Mouse (Mus musculus): ENCODE measurements at regions not wholly inside any gene's neighbourhood (a gene's known extent, or its start where the extent isn't known, plus 50 kb on each side); places are given as distances from the start of the nearest gene placed in this dataset.

DNA sequence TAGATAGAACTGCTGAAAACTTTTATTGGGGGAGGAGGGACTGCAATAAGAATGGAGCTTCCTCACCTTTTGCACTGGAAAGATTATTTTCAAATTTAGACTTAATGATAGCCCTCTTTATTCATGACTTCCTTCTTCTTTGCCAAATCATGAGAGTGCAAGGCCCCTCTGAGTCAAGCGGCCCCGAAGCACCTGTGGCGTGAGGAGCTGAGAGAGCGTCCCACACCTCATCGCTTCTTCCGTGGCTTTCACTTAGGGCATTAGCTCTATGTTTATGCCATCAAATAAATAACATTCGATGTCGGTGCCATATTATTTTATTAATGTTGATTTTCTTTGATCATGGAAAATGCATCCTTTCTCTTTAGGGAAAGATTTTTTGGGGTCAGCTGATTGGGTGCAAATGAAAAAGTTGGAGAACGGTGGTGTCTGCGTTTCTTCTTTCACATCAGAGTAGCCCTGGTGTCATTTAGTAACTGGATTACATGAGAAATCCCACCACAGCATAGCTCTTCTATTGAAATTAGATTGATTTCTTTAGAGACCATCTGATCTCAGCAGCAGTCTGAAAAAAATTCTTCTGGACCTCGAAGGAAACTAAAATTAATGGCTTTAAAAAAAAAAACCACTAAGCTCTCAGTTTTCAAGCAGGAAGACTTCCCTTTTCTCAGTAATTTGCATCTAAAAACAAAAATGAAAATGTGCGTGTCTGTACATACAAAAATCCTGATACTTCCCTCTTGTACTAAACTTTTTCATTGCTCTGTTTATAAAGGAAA is 87.7 kb downstream of the Nkx2-1 start:
- no peaks in the 10 kb centered on the region for H3K4me1 ChIP-seq (ENCODE audit: control insufficient read depth in 2 of 2, insufficient read depth in 2 of 2, low read length in 2 of 2)
- H3K4me2 ChIP-seq (ENCODE audit: low read length) = no peak overlapping the region
- no peaks in the 10 kb centered on the region for H3K36me3 ChIP-seq (ENCODE audit: control insufficient read depth, insufficient read depth, low read length)
- WGBS = 81% methylated on average over 12 of the region's 12 CpGs
- H3K27ac ChIP-seq (replicated peaks in 1 of 2; ENCODE audit: control insufficient read depth in 1 of 2, insufficient read depth in 1 of 2, low read depth in 2 of 2, low read length in 2 of 2) = no peak overlapping the region
- ATAC-seq (ENCODE audit: insufficient number of reproducible peaks, insufficient read depth, low FRiP score, low read depth) = no peak
- H3K9me3 ChIP-seq (ENCODE audit: control insufficient read depth, low read length) = no peaks in the 10 kb centered on the region
- no peak overlapping the region for H3K9ac ChIP-seq (ENCODE audit: low read length)
- no peak overlapping the region for H3K4me3 ChIP-seq (ENCODE audit: control insufficient read depth in 1 of 2, insufficient read depth in 1 of 2, low read depth in 1 of 2, low read length in 2 of 2)
- no peaks in the 10 kb centered on the region for H3K27me3 ChIP-seq (ENCODE audit: control insufficient read depth, insufficient read depth, low read length)

DNA sequence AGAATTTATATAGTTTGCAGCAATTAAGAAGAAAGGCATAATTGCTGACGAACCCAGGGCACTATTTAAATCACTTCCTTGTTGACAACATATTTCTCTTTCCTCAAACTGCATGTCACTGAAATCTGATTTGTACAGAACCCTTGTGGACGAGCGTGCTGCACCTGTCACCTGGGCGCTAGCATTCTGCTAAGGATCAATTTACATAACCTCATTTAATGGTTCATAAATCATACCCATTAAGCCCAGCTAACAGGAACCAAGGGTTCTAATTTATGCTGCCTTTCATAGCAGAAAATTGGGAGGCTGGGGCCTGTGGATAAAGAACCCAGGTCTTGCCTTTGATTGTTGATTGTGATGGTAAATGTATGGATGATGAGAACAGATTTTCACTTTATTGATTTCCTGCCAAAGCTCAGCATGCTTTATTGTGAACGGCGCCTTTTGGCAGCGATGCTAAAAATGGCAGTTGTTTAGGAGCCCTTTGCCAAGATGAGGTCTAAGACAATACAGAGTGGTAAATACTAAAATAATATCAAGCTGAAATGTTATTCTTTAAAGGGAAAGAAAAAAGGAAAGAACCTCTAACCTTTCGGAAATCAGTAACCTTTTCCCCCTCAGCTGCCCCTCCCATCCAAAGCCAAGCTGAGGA is 95.4 kb downstream of the Nkx2-1 start:
- Histone ChIP-seq H3K9me3 (ENCODE audit: control insufficient read depth, low read length) (no peaks in the 10 kb centered on the region), H3K9ac (ENCODE audit: low read length) (no peak overlapping the region), H3K4me1 (ENCODE audit: control insufficient read depth in 2 of 2, insufficient read depth in 2 of 2, low read length in 2 of 2) (no peaks in the 10 kb centered on the region), H3K27me3 (ENCODE audit: control insufficient read depth, insufficient read depth, low read length) (no peaks in the 10 kb centered on the region), H3K27ac (replicated peaks in 1 of 2; ENCODE audit: control insufficient read depth in 1 of 2, insufficient read depth in 1 of 2, low read depth in 2 of 2, low read length in 2 of 2) (no peak overlapping the region), H3K4me2 (ENCODE audit: low read length) (no peak overlapping the region), H3K4me3 (ENCODE audit: control insufficient read depth in 1 of 2, insufficient read depth in 1 of 2, low read depth in 1 of 2, low read length in 2 of 2) (no peak overlapping the region), H3K36me3 (ENCODE audit: control insufficient read depth, insufficient read depth, low read length) (no peaks in the 10 kb centered on the region)
- WGBS = 81% methylated on average over 8 of the region's 8 CpGs
- ATAC-seq (ENCODE audit: insufficient number of reproducible peaks, insufficient read depth, low FRiP score, low read depth) = no peak

GRCm38 (mm10) chr12:56440068-56440847 is 94.6 kb upstream of the Mbip start:
- no peak for ATAC-seq (ENCODE audit: insufficient number of reproducible peaks, insufficient read depth, low FRiP score, low read depth)
- H3K27ac ChIP-seq (replicated peaks in 1 of 2; ENCODE audit: control insufficient read depth in 1 of 2, insufficient read depth in 1 of 2, low read depth in 2 of 2, low read length in 2 of 2) = no peak overlapping the region
- no peak overlapping the region for H3K4me2 ChIP-seq (ENCODE audit: low read length)
- no peaks in the 10 kb centered on the region for H3K9me3 ChIP-seq (ENCODE audit: control insufficient read depth, low read length)
- no peak overlapping the region for H3K9ac ChIP-seq (ENCODE audit: low read length)
- no peaks in the 10 kb centered on the region for H3K4me1 ChIP-seq (ENCODE audit: control insufficient read depth in 2 of 2, insufficient read depth in 2 of 2, low read length in 2 of 2)
- H3K36me3 ChIP-seq (ENCODE audit: control insufficient read depth, insufficient read depth, low read length) = no peaks in the 10 kb centered on the region
- WGBS = 69% methylated on average over 12 of the region's 12 CpGs
- no peak overlapping the region for H3K4me3 ChIP-seq (ENCODE audit: control insufficient read depth in 1 of 2, insufficient read depth in 1 of 2, low read depth in 1 of 2, low read length in 2 of 2)
- H3K27me3 ChIP-seq (ENCODE audit: control insufficient read depth, insufficient read depth, low read length) = no peaks in the 10 kb centered on the region

DNA sequence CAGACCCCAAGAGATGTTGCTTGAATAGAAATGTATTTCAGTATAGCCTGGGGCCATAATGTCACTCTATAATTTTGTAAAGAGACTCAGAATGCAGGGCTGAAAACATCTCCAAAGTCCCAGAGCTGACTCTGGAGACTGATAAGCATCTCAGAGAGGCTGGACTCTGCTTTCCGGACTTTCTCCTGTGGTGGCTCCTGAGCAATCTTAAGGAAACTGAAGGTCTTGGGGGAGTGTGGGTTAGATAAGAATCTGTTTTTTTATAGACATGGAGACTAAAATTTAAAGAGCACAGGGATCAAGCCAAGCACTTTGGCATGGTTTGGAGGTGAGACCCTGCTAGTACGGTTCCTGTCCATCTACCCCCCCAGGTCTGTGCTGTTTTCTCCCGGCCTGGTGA is 92.7 kb upstream of the Mbip start:
- no peaks in the 10 kb centered on the region for H3K9me3 ChIP-seq (ENCODE audit: control insufficient read depth, low read length)
- H3K27ac ChIP-seq (replicated peaks in 1 of 2; ENCODE audit: control insufficient read depth in 1 of 2, insufficient read depth in 1 of 2, low read depth in 2 of 2, low read length in 2 of 2) = no peak overlapping the region
- H3K9ac ChIP-seq (ENCODE audit: low read length) = no peak overlapping the region
- H3K4me2 ChIP-seq (ENCODE audit: low read length) = no peak overlapping the region
- H3K4me3 ChIP-seq (ENCODE audit: control insufficient read depth in 1 of 2, insufficient read depth in 1 of 2, low read depth in 1 of 2, low read length in 2 of 2) = no peak overlapping the region
- 65% methylated on average over 3 of the region's 3 CpGs for WGBS
- H3K4me1 ChIP-seq (ENCODE audit: control insufficient read depth in 2 of 2, insufficient read depth in 2 of 2, low read length in 2 of 2) = no peaks in the 10 kb centered on the region
- no peaks in the 10 kb centered on the region for H3K36me3 ChIP-seq (ENCODE audit: control insufficient read depth, insufficient read depth, low read length)
- H3K27me3 ChIP-seq (ENCODE audit: control insufficient read depth, insufficient read depth, low read length) = no peaks in the 10 kb centered on the region
- ATAC-seq (ENCODE audit: insufficient number of reproducible peaks, insufficient read depth, low FRiP score, low read depth) = no peak

GRCm38 (mm10) chr12:56437975-56438374 is 92.3 kb upstream of the Mbip start:
- Histone ChIP-seq H3K27me3 (ENCODE audit: control insufficient read depth, insufficient read depth, low read length) (no peaks in the 10 kb centered on the region), H3K4me2 (ENCODE audit: low read length) (no peak overlapping the region), H3K9me3 (ENCODE audit: control insufficient read depth, low read length) (no peaks in the 10 kb centered on the region), H3K36me3 (ENCODE audit: control insufficient read depth, insufficient read depth, low read length) (no peaks in the 10 kb centered on the region), H3K4me1 (ENCODE audit: control insufficient read depth in 2 of 2, insufficient read depth in 2 of 2, low read length in 2 of 2) (no peaks in the 10 kb centered on the region), H3K9ac (ENCODE audit: low read length) (no peak overlapping the region), H3K27ac (replicated peaks in 1 of 2; ENCODE audit: control insufficient read depth in 1 of 2, insufficient read depth in 1 of 2, low read depth in 2 of 2, low read length in 2 of 2) (no peak overlapping the region), H3K4me3 (ENCODE audit: control insufficient read depth in 1 of 2, insufficient read depth in 1 of 2, low read depth in 1 of 2, low read length in 2 of 2) (no peak overlapping the region)
- 66% methylated on average over 3 of the region's 3 CpGs for whole genome bisulfite sequencing
- no peak for ATAC-seq (ENCODE audit: insufficient number of reproducible peaks, insufficient read depth, low FRiP score, low read depth)

DNA sequence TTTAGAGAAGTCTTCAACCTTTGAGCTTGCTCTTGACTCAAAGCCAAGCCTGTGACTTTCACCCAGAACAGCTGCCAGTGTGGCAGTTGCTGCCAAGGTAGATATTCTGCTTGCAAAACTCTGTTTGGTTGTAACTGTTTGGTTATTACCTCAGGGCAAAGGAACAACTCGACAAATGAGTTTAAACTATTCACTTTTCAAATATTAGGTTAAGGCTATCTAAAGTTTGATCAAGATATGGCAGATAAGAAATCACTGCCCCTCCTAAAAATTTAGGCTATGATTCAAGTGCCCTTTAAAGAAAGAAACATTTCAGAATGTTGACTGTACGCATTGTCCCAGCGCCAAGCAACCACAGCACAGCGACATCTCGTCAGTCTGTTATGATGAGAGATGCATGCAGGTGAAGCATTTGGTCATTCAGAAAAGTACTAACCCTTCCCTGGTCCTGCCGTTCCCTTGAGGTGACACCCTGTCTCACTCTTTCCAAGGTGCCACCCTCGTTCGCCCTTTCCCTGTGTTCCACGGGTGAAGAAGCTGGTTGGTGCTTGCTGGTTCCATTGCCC is 81.1 kb upstream of the Mbip start:
- no peak overlapping the region for H3K4me2 ChIP-seq (ENCODE audit: low read length)
- ATAC-seq (ENCODE audit: insufficient number of reproducible peaks, insufficient read depth, low FRiP score, low read depth) = no peak
- H3K36me3 ChIP-seq (ENCODE audit: control insufficient read depth, insufficient read depth, low read length) = no peaks in the 10 kb centered on the region

DNA sequence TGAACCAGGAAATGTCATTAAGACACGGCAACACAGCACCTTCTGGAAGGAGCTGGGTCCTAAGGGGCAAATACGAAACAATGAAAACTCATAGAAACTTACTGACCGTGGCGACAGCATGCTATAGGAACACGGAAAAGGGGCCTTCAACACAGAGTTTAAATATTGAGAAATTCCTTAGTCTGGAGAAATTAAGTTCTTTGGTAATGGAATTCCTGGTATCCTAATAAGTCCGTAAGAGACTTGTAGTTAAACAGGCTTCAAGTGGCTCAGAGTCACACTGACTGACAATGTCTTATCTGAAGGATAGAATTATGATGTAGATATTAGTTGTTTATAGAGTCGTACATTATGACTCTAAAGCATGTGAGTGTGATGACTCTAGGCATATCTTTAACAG is 70.4 kb upstream of the Mbip start:
- Histone ChIP-seq H3K9me3 (ENCODE audit: control insufficient read depth, low read length) (no peaks in the 10 kb centered on the region), H3K4me2 (ENCODE audit: low read length) (no peak overlapping the region), H3K4me3 (ENCODE audit: control insufficient read depth in 1 of 2, insufficient read depth in 1 of 2, low read depth in 1 of 2, low read length in 2 of 2) (no peak overlapping the region), H3K27ac (replicated peaks in 1 of 2; ENCODE audit: control insufficient read depth in 1 of 2, insufficient read depth in 1 of 2, low read depth in 2 of 2, low read length in 2 of 2) (no peak overlapping the region), H3K4me1 (ENCODE audit: control insufficient read depth in 2 of 2, insufficient read depth in 2 of 2, low read length in 2 of 2) (no peaks in the 10 kb centered on the region), H3K27me3 (ENCODE audit: control insufficient read depth, insufficient read depth, low read length) (no peaks in the 10 kb centered on the region), H3K9ac (ENCODE audit: low read length) (no peak overlapping the region), H3K36me3 (ENCODE audit: control insufficient read depth, insufficient read depth, low read length) (no peaks in the 10 kb centered on the region)
- 81% methylated on average over 7 of the region's 7 CpGs for WGBS
- ATAC-seq (ENCODE audit: insufficient number of reproducible peaks, insufficient read depth, low FRiP score, low read depth) = no peak

More for the DNA sequence above, 81.1 kb upstream of the Mbip start:
- Histone ChIP-seq H3K9ac (ENCODE audit: low read length) (no peak overlapping the region), H3K27ac (replicated peaks in 1 of 2; ENCODE audit: control insufficient read depth in 1 of 2, insufficient read depth in 1 of 2, low read depth in 2 of 2, low read length in 2 of 2) (no peak overlapping the region), H3K27me3 (ENCODE audit: control insufficient read depth, insufficient read depth, low read length) (no peaks in the 10 kb centered on the region), H3K4me3 (ENCODE audit: control insufficient read depth in 1 of 2, insufficient read depth in 1 of 2, low read depth in 1 of 2, low read length in 2 of 2) (no peak overlapping the region), H3K4me1 (ENCODE audit: control insufficient read depth in 2 of 2, insufficient read depth in 2 of 2, low read length in 2 of 2) (no peaks in the 10 kb centered on the region), H3K9me3 (ENCODE audit: control insufficient read depth, low read length) (no peaks in the 10 kb centered on the region)
- 75% methylated on average over 9 of the region's 9 CpGs for WGBS
